Mouse (Mus musculus) common myeloid progenitor, adult 5-6 weeks (primary cell): ENCODE measurements around the gene Pth. TPM values are rescaled to one million over a fixed set of nuclear protein-coding genes. Genes with fewer than 3 reads are reported as not detected.

Source experiments
- ATAC-seq: replicated peaks from 2 replicates; pipeline ENCODE4 v1.8.0; 2016; ENCODE audit warnings: low read depth, mild to moderate bottlenecking, moderate TSS enrichment, inconsistent platforms; ENCODE audit not compliant: poor library complexity, severe bottlenecking
- total RNA-seq: library from RNA; stranded (forward); fragments of 200-1000, 187-1606 nt; gene quantifications from 2 replicates; pipeline ENCODE4 v1.2.3, GENCODE M21; 2017

The Pth gene
- total RNA-seq, 1 experiment from 2014 or later = not detected

DNA sequence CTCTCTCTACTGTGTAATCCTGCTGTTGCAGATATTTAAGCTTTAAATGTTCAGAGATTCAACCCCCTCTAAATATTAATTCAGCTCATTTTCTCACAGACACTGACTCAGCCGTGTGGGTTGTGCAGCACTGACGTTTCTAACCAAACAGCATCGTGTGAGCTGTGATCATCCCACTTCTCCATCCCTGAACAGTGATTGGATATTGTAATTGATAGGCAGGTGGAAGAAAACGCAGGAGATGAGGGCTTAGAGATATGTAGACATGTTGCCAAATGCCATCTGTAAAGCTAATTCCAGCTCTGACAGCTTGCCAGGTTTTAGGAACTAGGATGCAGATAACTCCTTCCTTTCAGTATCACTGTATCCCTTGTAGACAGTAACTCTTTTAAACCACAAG is 41.1 kb downstream of the Pth start:
- ATAC-seq = no peak

Other genes starting within 250 kb of the Pth start
- gene Arntl, start 181.1 kb downstream of the Pth start, total RNA-seq = 6.4 and 9.0 TPM in 2 replicates
- 25.8 and 27.1 TPM in 2 replicates for gene Btbd10, start 19.2 kb downstream of the Pth start, total RNA-seq
- gene Far1, start 125.3 kb upstream of the Pth start, total RNA-seq = 121 and 130 TPM in 2 replicates